Mouse (Mus musculus) ES-Bruce4 (cell line): ENCODE results near the gene Cry2.

Experiments used
- CTCF ChIP-seq: IDR thresholded peaks from one replicate; pipeline ENCODE4 v1.8.1; 2011; ENCODE audit warnings: low read depth, low read length
- POLR2A ChIP-seq: IDR thresholded peaks from one replicate; pipeline ENCODE4 v1.8.1; 2011; ENCODE audit warnings: low read length; ENCODE audit not compliant: insufficient read depth

DNA sequence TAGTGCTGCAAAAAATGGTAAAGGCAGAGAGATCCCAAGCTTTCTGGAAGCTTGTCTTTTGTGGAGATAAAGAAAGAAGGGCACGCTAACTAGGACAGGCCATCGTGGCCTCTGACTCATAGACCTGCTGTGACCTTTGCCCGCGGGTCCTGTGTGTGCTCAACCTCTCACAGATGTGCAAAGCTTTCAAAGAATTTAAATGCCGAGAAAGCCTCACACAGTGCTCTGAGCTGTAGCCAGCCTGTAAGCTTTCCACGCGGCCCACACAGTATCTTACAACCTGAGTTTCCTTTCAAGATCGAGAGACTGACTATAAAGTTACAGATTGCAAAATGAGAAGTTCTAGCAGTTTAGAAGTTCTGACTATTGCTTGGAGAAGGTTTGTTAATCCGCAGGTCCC is 12.0 kb upstream of the Cry2 start:
- TF ChIP-seq CTCF = no peak
- TF ChIP-seq POLR2A = no peak
